Mouse (Mus musculus) liver, embryonic 14.5 days (tissue): ENCODE measurements around the gene Gm17651. TPM values are rescaled to one million over a fixed set of nuclear protein-coding genes. Genes with fewer than 3 reads are reported as not detected.

Experiments used
- ATAC-seq: fragments of 200-750 bp; cut with Nextera tagmentation; 2 replicates; pipeline ENCODE4 v1.8.0; 2017; ENCODE audit warnings: moderate number of reproducible peaks, mild to moderate bottlenecking, moderate library complexity; ENCODE audit not compliant: insufficient read depth
- DNase-seq, 3 experiments: peaks; one replicate each; pipeline ENCODE4 v3.0.0-alpha.2; 2012 to 2013; ENCODE audit warnings: low read depth in 3 of 3, low spot score in 3 of 3
- H3K27ac ChIP-seq: fragments of 300-500 bp; sonication (generic); 2 replicates; pipeline ENCODE4 v1.5.1; 2014; ENCODE audit warnings: moderate library complexity, mild to moderate bottlenecking, control low read depth, inconsistent platforms
- H3K27me3 ChIP-seq: fragments of 300-500 bp; sonication (generic); 2 replicates; pipeline ENCODE4 v1.6.1; 2014; ENCODE audit warnings: mild to moderate bottlenecking, low read length, moderate library complexity; ENCODE audit not compliant: control insufficient read depth, insufficient read depth
- H3K36me3 ChIP-seq: fragments of 300-500 bp; sonication (generic); replicated peaks from 2 replicates; pipeline ENCODE4 v1.6.1; 2014; ENCODE audit warnings: low read depth; ENCODE audit not compliant: control insufficient read depth, insufficient read depth
- H3K4me1 ChIP-seq, 2 experiments: fragments of 200-500 bp in 1 of 2; fragments of 300-500 bp in 1 of 2; sonication (generic) in 1 of 2; replicated peaks; 2 replicates each; pipeline ENCODE4 v1.6.1; 2012 to 2014; ENCODE audit warnings: antibody characterized with exemption in 1 of 2, inconsistent platforms in 1 of 2, low read length in 1 of 2; ENCODE audit not compliant: control insufficient read depth in 2 of 2, insufficient read depth in 2 of 2
- H3K4me2 ChIP-seq: fragments of 300-500 bp; sonication (generic); 2 replicates; pipeline ENCODE4 v1.6.1; 2014; ENCODE audit warnings: low read depth, mild to moderate bottlenecking, control low read depth, moderate library complexity
- H3K4me3 ChIP-seq, 2 experiments: fragments of 200-500 bp in 1 of 2; fragments of 300-500 bp in 1 of 2; sonication (generic) in 1 of 2; 2 replicates each; pipeline ENCODE4 v1.5.1; 2012 to 2014; ENCODE audit warnings: low read depth in 2 of 2, low read length in 2 of 2, mild to moderate bottlenecking in 2 of 2, control low read depth in 1 of 2, inconsistent platforms in 1 of 2, moderate library complexity in 1 of 2; ENCODE audit not compliant: insufficient read depth in 1 of 2
- H3K9ac ChIP-seq: fragments of 300-500 bp; sonication (generic); replicated peaks from 2 replicates; pipeline ENCODE4 v1.6.1; 2014; ENCODE audit warnings: mild to moderate bottlenecking, control low read depth, moderate library complexity
- H3K9me3 ChIP-seq: fragments of 300-500 bp; sonication (generic); 2 replicates; pipeline ENCODE4 v1.6.1; 2016; ENCODE audit warnings: low read length, mixed read lengths; ENCODE audit not compliant: control insufficient read depth
- CTCF ChIP-seq: IDR thresholded peaks from 2 replicates; pipeline ENCODE4 v1.5.1; 2016; ENCODE audit warnings: antibody characterized with exemption, low read depth, control low read depth
- EP300 ChIP-seq: IDR thresholded peaks from 2 replicates; pipeline ENCODE4 v1.6.1; 2016; ENCODE audit warnings: antibody characterized with exemption, low read depth
- WGBS: fragments of 180-500 bp; shearing (Covaris S2); extraction: QIAGEN DNeasy Blood & Tissue Kit; methylation state at CpG from one replicate; pipeline ENCODE4 v1.1.7; 2014; ENCODE audit not compliant: insufficient replicate concordance; 5-methylcytosine and 5-hydroxymethylcytosine counted together
- polyA plus RNA-seq, 2 experiments: library from polyadenylated mRNA; depleted of rRNA in 1 of 2; stranded (reverse) in 1 of 2; unstranded in 1 of 2; fragments of >200 nt; fragmentation: Nextera tagmentation in 1 of 2; extraction: Ambion mirVana in 1 of 2; gene quantifications; 2 replicates each; pipeline versions ENCODE4 v1.2.1 to v1.2.3; 2012 to 2014

Gene Gm17651
- polyA plus RNA-seq, 2 experiments = not detected

GRCm38 (mm10) chr3:97667093-97667675 is 7.3 kb downstream of the Gm17651 start:
- DNase-seq (no peak), ATAC-seq (no peak)
- H3K4me2 ChIP-seq = no peak overlapping the region
- H3K4me3 ChIP-seq = no peak overlapping the region
- H3K4me1 ChIP-seq = 0 out of 4 replicates have a peak, but pooled peaks cover 0 to 2% of the 10 kb centered on the region in 2 experiments
- WGBS = 71% methylated on average over 14 of the region's 14 CpGs
- H3K36me3 ChIP-seq = no peaks in the 10 kb centered on the region
- no peak for TF ChIP-seq CTCF
- no peak for TF ChIP-seq EP300
- no peak overlapping the region for H3K27ac ChIP-seq
- no peaks in the 10 kb centered on the region for H3K9me3 ChIP-seq
- no peak overlapping the region for H3K9ac ChIP-seq
- no peaks in the 10 kb centered on the region for H3K27me3 ChIP-seq

GRCm38 (mm10) chr3:97666154-97666553 is 8.3 kb downstream of the Gm17651 start:
- TF ChIP-seq CTCF = no peak
- no peak for TF ChIP-seq EP300

GRCm38 (mm10) chr3:97665525-97665924 is 9.0 kb downstream of the Gm17651 start:
- H3K36me3 ChIP-seq = no peaks in the 10 kb centered on the region
- H3K4me1 ChIP-seq = peaks cover 0 to 4% of the 10 kb centered on the region in 2 experiments; a peak in 1 of 4 replicates
- no peaks in the 10 kb centered on the region for H3K9me3 ChIP-seq
- no peak overlapping the region for H3K27ac ChIP-seq
- H3K9ac ChIP-seq = no peak overlapping the region
- no peak overlapping the region for H3K4me2 ChIP-seq
- no peaks in the 10 kb centered on the region for H3K27me3 ChIP-seq
- DNase-seq (no peak), ATAC-seq (no peak)
- no peak overlapping the region for H3K4me3 ChIP-seq
- TF ChIP-seq CTCF = no peak
- TF ChIP-seq EP300 = no peak
- 55% methylated on average over 9 of the region's 9 CpGs for WGBS

More at GRCm38 (mm10) chr3:97666154-97666553, 8.3 kb downstream of the Gm17651 start:
- Histone ChIP-seq H3K4me2 (no peak overlapping the region), H3K4me3 (no peak overlapping the region), H3K27ac (no peak overlapping the region), H3K9ac (no peak overlapping the region), H3K36me3 (no peaks in the 10 kb centered on the region), H3K27me3 (no peaks in the 10 kb centered on the region), H3K4me1 (peaks cover 0 to 4% of the 10 kb centered on the region in 2 experiments; a peak in 1 of 4 replicates), H3K9me3 (no peaks in the 10 kb centered on the region)
- DNase-seq (no peak), ATAC-seq (no peak)
- WGBS = 44% methylated on average over 8 of the region's 8 CpGs

- no peaks in the 10 kb centered on the region for H3K27me3 ChIP-seq
- no peak overlapping the region for H3K27ac ChIP-seq
- WGBS = 45% methylated on average over 8 of the region's 8 CpGs
- no peak for DNase-seq
- no peak for ATAC-seq
- peaks cover 3 to 19% of the 10 kb centered on the region in 2 experiments; a peak in 3 of 4 replicates for H3K4me1 ChIP-seq
- H3K36me3 ChIP-seq = no peaks in the 10 kb centered on the region
- TF ChIP-seq CTCF (no peak), EP300 (no peak)
- H3K9me3 ChIP-seq = no peaks in the 10 kb centered on the region
- no peak overlapping the region for H3K4me2 ChIP-seq
- H3K9ac ChIP-seq = no peak overlapping the region
- H3K4me3 ChIP-seq = no peak overlapping the region
Measured at GRCm38 (mm10) chr3:97661206-97661605, 13.3 kb downstream of the Gm17651 start.

GRCm38 (mm10) chr3:97659746-97660145 is 14.7 kb downstream of the Gm17651 start:
- DNase-seq (no peak), ATAC-seq (no peak)
- whole genome bisulfite sequencing = 78% methylated on average over 7 of the region's 7 CpGs
- no peaks in the 10 kb centered on the region for H3K36me3 ChIP-seq
- H3K4me2 ChIP-seq = no peak overlapping the region
- H3K27ac ChIP-seq = no peak overlapping the region
- H3K9ac ChIP-seq = no peak overlapping the region
- peaks cover 3 to 17% of the 10 kb centered on the region in 2 experiments; a peak in 3 of 4 replicates for H3K4me1 ChIP-seq
- H3K27me3 ChIP-seq = no peaks in the 10 kb centered on the region
- TF ChIP-seq EP300 (no peak), CTCF (no peak)
- H3K9me3 ChIP-seq = no peaks in the 10 kb centered on the region
- no peak overlapping the region for H3K4me3 ChIP-seq
